Mouse (Mus musculus) embryonic facial prominence, embryonic 14.5 days (tissue): ENCODE measurements at regions not wholly inside any gene's neighbourhood (a gene's known extent, or its start where the extent isn't known, plus 50 kb on each side); places are given as distances from the start of the nearest gene placed in this dataset.

Experiments used
- ATAC-seq: fragments of 200-750 bp; cut with Nextera tagmentation; 2 replicates; pipeline ENCODE4 v1.8.0; 2017; ENCODE audit warnings: low read depth, moderate number of reproducible peaks, moderate TSS enrichment
- DNase-seq: peaks from one replicate; pipeline ENCODE4 v3.0.0-alpha.2; 2015; ENCODE audit warnings: low spot score
- H3K27ac ChIP-seq: fragments of 300-500 bp; sonication (generic); replicated peaks from 2 replicates; pipeline ENCODE4 v1.5.1; 2014; ENCODE audit warnings: low read depth, mild to moderate bottlenecking, low read length, moderate library complexity
- H3K27me3 ChIP-seq: fragments of 300-500 bp; sonication (generic); replicated peaks from 2 replicates; pipeline ENCODE4 v1.6.1; 2014; ENCODE audit warnings: low read length; ENCODE audit not compliant: control insufficient read depth, insufficient read depth
- H3K36me3 ChIP-seq: fragments of 300-500 bp; sonication (generic); 2 replicates; pipeline ENCODE4 v1.6.1; 2014; ENCODE audit warnings: low read length, mixed read lengths; ENCODE audit not compliant: control insufficient read depth, insufficient read depth
- H3K4me1 ChIP-seq: fragments of 300-500 bp; sonication (generic); 2 replicates; pipeline ENCODE4 v1.6.1; 2014; ENCODE audit warnings: antibody characterized with exemption, low read length; ENCODE audit not compliant: control insufficient read depth, insufficient read depth
- H3K4me2 ChIP-seq: fragments of 300-500 bp; sonication (generic); 2 replicates; pipeline ENCODE4 v1.6.1; 2014; ENCODE audit warnings: low read depth, mild to moderate bottlenecking, low read length, moderate library complexity, mixed read lengths
- H3K4me3 ChIP-seq: fragments of 300-500 bp; sonication (generic); 2 replicates; pipeline ENCODE4 v1.5.1; 2014; ENCODE audit warnings: low read depth, mild to moderate bottlenecking, low read length
- H3K9ac ChIP-seq: fragments of 300-500 bp; sonication (generic); 2 replicates; pipeline ENCODE4 v1.6.1; 2014; ENCODE audit warnings: low read depth, mild to moderate bottlenecking, low read length, moderate library complexity, mixed read lengths
- H3K9me3 ChIP-seq: fragments of 300-500 bp; sonication (generic); 2 replicates; pipeline ENCODE4 v1.6.1; 2016; ENCODE audit warnings: low read length; ENCODE audit not compliant: control insufficient read depth
- WGBS: fragments of 180-500 bp; shearing (Covaris S2); extraction: QIAGEN DNeasy Blood & Tissue Kit; methylation state at CpG from one replicate; pipeline ENCODE4 v1.1.7; 2014; 5-methylcytosine and 5-hydroxymethylcytosine counted together

DNA sequence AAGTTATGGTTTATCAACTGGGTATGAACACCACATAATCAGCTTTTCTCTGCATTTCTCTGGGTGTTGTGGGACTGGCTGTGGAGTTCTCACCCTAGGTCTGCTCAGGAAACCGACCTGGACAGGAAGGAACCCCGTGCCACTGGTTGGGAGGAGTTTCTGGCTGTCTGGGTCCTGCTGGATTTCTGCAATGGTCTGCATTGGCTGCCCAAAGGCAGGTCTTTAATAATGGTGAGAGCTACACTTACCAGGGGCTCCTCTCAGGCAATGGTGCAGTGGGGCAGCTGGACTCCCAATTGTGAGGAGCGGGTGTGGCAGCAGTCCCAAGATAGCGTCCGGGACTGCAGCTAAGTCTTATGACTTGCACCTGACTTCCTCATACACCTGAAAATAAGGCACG, 57.8 kb upstream of the Gm10181 start:
- Histone ChIP-seq H3K4me2 (no peak overlapping the region), H3K9ac (no peak overlapping the region), H3K9me3 (no peaks in the 10 kb centered on the region), H3K27ac (no peak overlapping the region), H3K36me3 (no peaks in the 10 kb centered on the region), H3K4me3 (no peak overlapping the region), H3K27me3 (no peaks in the 10 kb centered on the region), H3K4me1 (no peaks in the 10 kb centered on the region)
- DNase-seq (no peak), ATAC-seq (no peak)
- 93% methylated on average over 6 of the region's 6 CpGs for WGBS
